Mouse (Mus musculus) mesoderm, embryonic 11.5 days (tissue): ENCODE results near the gene Slc25a1.

Experiments used
- DNase-seq: peaks from one replicate; pipeline ENCODE4 v3.0.0-alpha.2; 2012; ENCODE audit warnings: low read depth, low spot score

The Slc25a1 gene

GRCm38 (mm10) chr16:17921325-17922162 is 6.5 kb downstream of the Slc25a1 start:
- DNase-seq, result peak; percentile 99

- no peak for DNase-seq
Observed at GRCm38 (mm10) chr16:17920586-17920985, 7.4 kb downstream of the Slc25a1 start.

- DNase-seq, result peak; percentile 53
Observed at GRCm38 (mm10) chr16:17914307-17915249, 13.4 kb downstream of the Slc25a1 start, which contains the start of gene Gsc2. TSS of gene Gsc2 (minus strand) at chr16:17915059.

- peak; percentile 96 for DNase-seq
Observed at GRCm38 (mm10) chr16:17911052-17911595, 16.9 kb downstream of the Slc25a1 start, which contains the start of gene Ess2. TSS of gene Ess2 (minus strand) at chr16:17911348.

GRCm38 (mm10) chr16:17898462-17898861 is 29.6 kb downstream of the Slc25a1 start, which contains the start of the genes Dgcr2 and Tssk2:
TSS of gene Dgcr2 (minus strand) at chr16:17898562.
TSS of gene Tssk2 (plus strand) at chr16:17898637.
- no peak for DNase-seq

- DNase-seq, result no peak
Observed at GRCm38 (mm10) chr16:17896091-17896490, 31.9 kb downstream of the Slc25a1 start.

- DNase-seq, result no peak
Observed at GRCm38 (mm10) chr16:17893923-17894322, 34.1 kb downstream of the Slc25a1 start, which contains the start of gene Tssk1. TSS of gene Tssk1 (plus strand) at chr16:17894223.

GRCm38 (mm10) chr16:17892606-17893005 is 35.4 kb downstream of the Slc25a1 start:
- DNase-seq, result no peak

GRCm38 (mm10) chr16:17891567-17891959 is 36.5 kb downstream of the Slc25a1 start, which contains the start of gene Gm20518:
TSS of gene Gm20518 (minus strand) at chr16:17891671.
- DNase-seq, result peak; percentile 99

- peak; percentile 48 for DNase-seq
Observed at GRCm38 (mm10) chr16:17890917-17891566, 37.0 kb downstream of the Slc25a1 start.

GRCm38 (mm10) chr16:17890342-17890727 is 37.7 kb downstream of the Slc25a1 start:
- no peak for DNase-seq

GRCm38 (mm10) chr16:17889689-17890341 is 38.2 kb downstream of the Slc25a1 start:
- no peak for DNase-seq

GRCm38 (mm10) chr16:17884116-17884515 is 43.9 kb downstream of the Slc25a1 start:
- DNase-seq, result no peak

- no peak for DNase-seq
Observed at GRCm38 (mm10) chr16:17882196-17882595, 45.8 kb downstream of the Slc25a1 start.

- no peak for DNase-seq
Observed at GRCm38 (mm10) chr16:17879571-17879970, 48.4 kb downstream of the Slc25a1 start.

GRCm38 (mm10) chr16:17876096-17876495 is 51.9 kb downstream of the Slc25a1 start:
- DNase-seq, result no peak
